Mouse (Mus musculus) adrenal gland, adult (tissue): ENCODE data around the gene Dock4.

ENCODE experiments used
- DNase-seq, 2 experiments: peaks; one replicate each; pipeline ENCODE4 v3.0.0; 2022 to 2023; ENCODE audit warnings: low spot score in 1 of 2; ENCODE audit not compliant: inconsistent age in 2 of 2

Dock4 gene

GRCm38 (mm10) chr12:40801456-40801855, 355.7 kb downstream of the Dock4 start:
- no peak for DNase-seq

GRCm38 (mm10) chr12:40805257-40805656, 359.5 kb downstream of the Dock4 start:
- DNase-seq = no peak

- DNase-seq = no peak
Measured at GRCm38 (mm10) chr12:40807916-40808315, 362.2 kb downstream of the Dock4 start.

- no peak for DNase-seq
Measured at GRCm38 (mm10) chr12:40813474-40813873, 367.7 kb downstream of the Dock4 start.

- DNase-seq = no peak
Measured at GRCm38 (mm10) chr12:40814659-40815363, 369.1 kb downstream of the Dock4 start.

- no peak for DNase-seq
Measured at GRCm38 (mm10) chr12:40818046-40818708, 372.4 kb downstream of the Dock4 start.

- DNase-seq = no peak
Measured at GRCm38 (mm10) chr12:40823631-40824030, 377.9 kb downstream of the Dock4 start.

GRCm38 (mm10) chr12:40824251-40824650, 378.5 kb downstream of the Dock4 start:
- peak in 1 of 2 experiments; percentile 50 for DNase-seq

- no peak for DNase-seq
Measured at GRCm38 (mm10) chr12:40825935-40826460, 380.2 kb downstream of the Dock4 start.

GRCm38 (mm10) chr12:40826491-40826890, 380.7 kb downstream of the Dock4 start:
- DNase-seq = no peak

- no peak for DNase-seq
Measured at GRCm38 (mm10) chr12:40828025-40828424, 382.3 kb downstream of the Dock4 start.

GRCm38 (mm10) chr12:40829269-40829668, 383.5 kb downstream of the Dock4 start:
- DNase-seq = no peak

GRCm38 (mm10) chr12:40832157-40832556, 386.4 kb downstream of the Dock4 start:
- peak in 1 of 2 experiments; percentile 37 for DNase-seq

- DNase-seq = no peak
Measured at GRCm38 (mm10) chr12:40836924-40837323, 391.2 kb downstream of the Dock4 start.

- peak; percentile 56 to 87 for DNase-seq
Measured at GRCm38 (mm10) chr12:40837597-40838337, 392.0 kb downstream of the Dock4 start.

- no peak for DNase-seq
Measured at GRCm38 (mm10) chr12:40838338-40838695, 392.6 kb downstream of the Dock4 start.

GRCm38 (mm10) chr12:40838940-40839339, 393.2 kb downstream of the Dock4 start:
- peak in 1 of 2 experiments; percentile 34 for DNase-seq

- no peak for DNase-seq
Measured at GRCm38 (mm10) chr12:40839817-40840216, 394.1 kb downstream of the Dock4 start.

GRCm38 (mm10) chr12:40842251-40842988, 396.7 kb downstream of the Dock4 start:
- DNase-seq = no peak

GRCm38 (mm10) chr12:40842991-40843390, 397.2 kb downstream of the Dock4 start:
- no peak for DNase-seq
